Mouse (Mus musculus): Measurements from ENCODE around the gene Tmem53. TPM values are rescaled to one million over a fixed set of nuclear protein-coding genes. Genes with fewer than 3 reads are reported as not detected.

The Tmem53 gene
- polyA plus RNA-seq (2015; fragmentation: Nextera tagmentation; extraction: Ambion mirVana) = 6.7 and 9.9 TPM in 2 replicates

DNA sequence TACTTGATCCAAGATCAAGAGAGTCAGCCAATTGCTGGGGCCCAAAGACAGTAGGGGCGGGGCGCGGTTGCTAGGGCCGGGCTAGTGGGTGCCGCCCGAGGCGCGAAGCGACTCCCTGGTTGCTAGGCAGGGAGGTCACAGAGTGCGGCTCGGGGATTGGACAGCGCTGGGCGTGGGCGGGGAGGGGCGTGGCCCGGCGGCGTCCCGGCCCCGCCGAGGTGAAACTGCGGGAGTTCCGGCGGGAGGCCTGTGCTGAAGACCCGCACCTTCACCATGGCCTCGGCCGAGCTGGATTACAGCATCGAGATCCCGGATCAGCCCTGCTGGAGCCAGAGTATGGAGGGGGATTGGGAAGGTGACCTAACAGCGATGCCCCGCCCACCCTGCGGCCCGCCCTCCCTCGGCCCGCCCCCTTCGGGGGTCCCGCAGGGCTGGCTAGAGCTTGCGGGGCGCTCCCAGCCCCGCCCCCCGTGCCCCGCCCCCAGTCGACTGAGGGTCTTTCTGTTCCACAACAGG is at the start of gene Tmem53, which contains the start of gene Armh1:
Gene Tmem53, plus strand, starts transcription at position 151 of the 516 bp plus-strand sequence.
Gene Armh1, minus strand, starts transcription at position 325 of the 516 bp plus-strand sequence.
- peak; percentile 100 for ATAC-seq (ENCODE audit: insufficient read depth)
- peak within 1 kb of the TSS; percentile 76 for H3K27ac ChIP-seq (replicated peaks)
- H3K9me3 ChIP-seq (replicated peaks) = no peaks in the 10 kb centered on the region
- 0% methylated on average over 43 of the region's 43 CpGs for WGBS (ENCODE audit: insufficient replicate concordance)
- peak within 1 kb of the TSS; percentile 91 for H3K4me2 ChIP-seq
- peak within 1 kb of the TSS; percentile 66 for H3K9ac ChIP-seq
- no peaks in the 10 kb centered on the region for H3K36me3 ChIP-seq (replicated peaks)
- H3K4me1 ChIP-seq (replicated peaks) = peaks cover 40% of the 10 kb centered on the region
- peaks cover 10% of the 10 kb centered on the region; the same call in 1 of the 2 replicates for H3K27me3 ChIP-seq
- H3K4me3 ChIP-seq (replicated peaks) = peak within 1 kb of the TSS; percentile 74

DNA sequence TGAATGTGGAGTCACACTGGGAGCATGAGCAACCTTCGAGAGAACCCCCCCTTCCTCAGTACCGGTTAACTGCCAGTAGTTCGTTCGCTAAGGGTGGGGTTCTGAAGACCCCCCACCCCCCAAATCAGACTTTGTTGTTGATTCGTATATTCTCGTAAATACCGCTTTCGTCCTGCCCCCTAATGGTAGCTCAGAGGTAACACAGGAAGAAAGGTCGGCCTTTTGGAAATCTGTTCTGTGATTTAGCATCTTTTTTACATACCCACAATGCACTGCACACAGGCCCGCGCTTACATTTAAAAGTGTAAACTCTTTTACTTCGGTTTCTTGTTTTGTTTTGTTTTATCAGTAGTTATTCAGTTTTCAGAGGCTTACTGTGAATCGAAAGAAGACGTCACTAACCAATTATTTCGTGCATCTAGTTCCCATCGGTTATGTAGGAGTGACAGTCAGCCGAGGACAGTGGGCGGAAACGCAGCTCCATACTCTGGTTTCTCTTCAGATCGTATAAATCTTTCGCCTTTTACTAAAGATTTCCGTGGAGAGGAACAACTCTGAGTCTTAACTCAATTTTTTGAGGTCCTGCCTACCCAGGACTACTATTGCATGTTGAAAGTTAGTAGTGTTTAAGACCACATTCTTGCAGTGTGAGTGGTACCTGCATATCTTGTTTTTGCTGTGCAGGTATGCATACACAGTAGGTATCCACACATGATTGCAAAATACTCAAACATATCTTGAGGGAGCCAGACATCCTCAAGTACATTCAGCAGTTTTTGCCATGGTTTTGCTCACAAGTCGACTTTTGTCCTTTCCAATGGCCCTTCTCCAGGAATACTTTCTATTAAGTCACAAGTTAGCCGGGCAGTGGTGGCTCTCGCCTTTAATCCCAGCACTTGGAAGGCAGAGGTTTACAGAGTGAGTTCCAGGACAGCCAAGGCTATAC is 49.4 kb upstream of the Tmem53 start:
- Histone ChIP-seq H3K4me3 (replicated peaks) (peak overlapping the region; percentile 23), H3K27me3 (no peaks in the 10 kb centered on the region), H3K9me3 (replicated peaks) (no peaks in the 10 kb centered on the region), H3K4me1 (replicated peaks) (0 out of 2 replicates have a peak, but pooled peaks cover 4% of the 10 kb centered on the region), H3K27ac (replicated peaks) (no peak overlapping the region), H3K4me2 (peak overlapping the region; percentile 48), H3K9ac (0 out of 2 replicates have a peak overlapping the region, but pooled peaks have one; percentile 15), H3K36me3 (replicated peaks) (no peaks in the 10 kb centered on the region)
- under 1% methylated on average over 25 of the region's 25 CpGs for WGBS (ENCODE audit: insufficient replicate concordance)
- peak; percentile 88 for ATAC-seq (ENCODE audit: insufficient read depth)

DNA sequence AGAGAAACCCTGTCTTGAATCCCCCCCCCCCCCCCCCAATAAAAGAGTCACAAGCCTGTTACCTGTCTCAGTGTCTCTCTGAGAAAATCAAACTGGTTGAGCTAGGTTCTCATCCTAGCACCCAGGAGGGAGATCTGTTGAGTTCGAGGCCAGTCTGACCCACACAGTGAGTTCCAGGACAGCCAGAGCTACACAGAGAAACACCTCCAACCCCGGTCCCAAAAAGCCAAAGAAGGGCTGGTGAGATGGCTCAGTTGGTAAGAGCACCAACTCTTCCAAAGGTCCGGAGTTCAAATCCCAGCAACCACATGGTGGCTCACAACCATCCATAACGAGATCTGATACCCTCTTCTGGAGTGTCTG is 48.8 kb upstream of the Tmem53 start:
- H3K27me3 ChIP-seq = no peaks in the 10 kb centered on the region
- H3K4me2 ChIP-seq = 0 out of 2 replicates have a peak overlapping the region, but pooled peaks have one; percentile 48
- ATAC-seq (ENCODE audit: insufficient read depth) = no peak
- no peaks in the 10 kb centered on the region for H3K9me3 ChIP-seq (replicated peaks)
- 0 out of 2 replicates have a peak, but pooled peaks cover 4% of the 10 kb centered on the region for H3K4me1 ChIP-seq (replicated peaks)
- WGBS (ENCODE audit: insufficient replicate concordance) = 44% methylated on average over 4 of the region's 4 CpGs
- no peak overlapping the region for H3K9ac ChIP-seq
- H3K36me3 ChIP-seq (replicated peaks) = no peaks in the 10 kb centered on the region
- no peak overlapping the region for H3K4me3 ChIP-seq (replicated peaks)
- H3K27ac ChIP-seq (replicated peaks) = no peak overlapping the region

DNA sequence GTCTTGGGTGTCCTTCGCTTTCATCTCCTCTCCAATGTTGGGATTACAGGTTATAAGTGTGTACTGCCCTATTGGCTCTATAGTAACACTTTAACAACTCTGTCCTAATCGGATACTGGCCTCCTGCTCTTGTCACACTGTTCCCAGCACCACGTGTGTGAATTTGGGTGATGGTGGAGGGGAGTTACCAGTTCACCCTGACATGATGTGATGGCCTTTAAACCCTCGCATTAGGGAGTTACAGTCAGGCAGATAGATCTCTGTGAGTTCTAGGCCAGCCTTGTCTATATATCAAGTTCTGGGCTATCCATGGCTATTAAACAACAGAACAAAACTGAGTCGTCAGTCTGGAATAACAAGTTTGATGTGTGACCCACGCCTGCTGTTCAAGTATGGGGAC is 42.2 kb upstream of the Tmem53 start:
- 71% methylated on average over 6 of the region's 6 CpGs for WGBS (ENCODE audit: insufficient replicate concordance)

DNA sequence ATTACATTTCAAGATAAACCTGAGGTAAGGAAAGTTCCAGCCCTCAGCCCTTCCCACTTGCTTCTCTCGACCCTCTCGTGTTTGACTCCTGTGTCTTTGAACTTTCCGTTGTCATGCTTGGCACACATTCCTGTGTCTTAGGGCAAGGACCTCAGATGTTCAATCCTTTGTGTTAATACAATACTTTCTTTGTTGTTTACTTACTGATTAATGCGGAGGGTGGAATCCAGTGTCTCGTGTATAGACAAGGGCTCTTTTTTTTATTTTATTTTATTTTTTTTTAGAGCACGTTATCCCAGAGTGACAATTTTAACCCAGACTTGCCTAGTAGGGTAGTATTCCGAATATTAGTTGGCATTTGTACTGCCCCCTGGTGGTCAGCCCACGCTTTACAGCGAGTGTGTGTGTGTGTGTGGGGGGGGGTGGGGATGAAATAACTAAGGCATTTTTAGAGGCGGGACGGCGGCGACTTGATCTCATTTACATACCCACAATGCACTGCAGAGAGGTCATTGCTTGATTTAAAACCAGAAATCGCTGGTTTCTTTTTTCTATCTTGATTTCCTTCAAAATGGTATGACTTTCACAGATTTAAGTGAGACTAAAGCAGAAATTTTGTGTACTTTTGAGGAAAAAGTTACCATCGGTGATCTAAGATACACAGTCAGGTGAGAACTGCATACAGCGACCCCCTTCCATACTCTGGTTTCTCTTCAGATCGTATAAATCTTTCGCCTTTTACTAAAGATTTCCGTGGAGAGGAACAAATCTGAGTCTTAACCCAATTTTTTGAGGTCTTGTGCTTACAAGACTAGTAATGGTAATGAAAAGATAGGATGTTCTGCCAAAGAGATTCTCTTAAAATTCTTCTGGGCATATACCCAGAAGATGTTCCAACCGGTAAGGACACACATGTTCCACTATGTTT is 41.3 kb upstream of the Tmem53 start:
- H3K4me2 ChIP-seq = peak overlapping the region; percentile 32
- no peak overlapping the region for H3K4me3 ChIP-seq (replicated peaks)
- no peak overlapping the region for H3K9ac ChIP-seq
- H3K9me3 ChIP-seq (replicated peaks) = no peaks in the 10 kb centered on the region
- H3K27ac ChIP-seq (replicated peaks) = no peak overlapping the region
- ATAC-seq (ENCODE audit: insufficient read depth) = peak; percentile 74
- 4% methylated on average over 20 of the region's 20 CpGs for WGBS (ENCODE audit: insufficient replicate concordance)
- no peaks in the 10 kb centered on the region for H3K27me3 ChIP-seq
- H3K4me1 ChIP-seq (replicated peaks) = no peaks in the 10 kb centered on the region; the same call in 1 of the 2 replicates
- no peaks in the 10 kb centered on the region for H3K36me3 ChIP-seq (replicated peaks)

More for the DNA sequence above, 42.2 kb upstream of the Tmem53 start:
- Histone ChIP-seq H3K27ac (replicated peaks) (no peak overlapping the region), H3K4me1 (replicated peaks) (no peaks in the 10 kb centered on the region; the same call in 1 of the 2 replicates), H3K36me3 (replicated peaks) (no peaks in the 10 kb centered on the region), H3K4me2 (no peak overlapping the region), H3K9me3 (replicated peaks) (no peaks in the 10 kb centered on the region), H3K27me3 (no peaks in the 10 kb centered on the region), H3K4me3 (replicated peaks) (no peak overlapping the region), H3K9ac (no peak overlapping the region)
- no peak for ATAC-seq (ENCODE audit: insufficient read depth)

DNA sequence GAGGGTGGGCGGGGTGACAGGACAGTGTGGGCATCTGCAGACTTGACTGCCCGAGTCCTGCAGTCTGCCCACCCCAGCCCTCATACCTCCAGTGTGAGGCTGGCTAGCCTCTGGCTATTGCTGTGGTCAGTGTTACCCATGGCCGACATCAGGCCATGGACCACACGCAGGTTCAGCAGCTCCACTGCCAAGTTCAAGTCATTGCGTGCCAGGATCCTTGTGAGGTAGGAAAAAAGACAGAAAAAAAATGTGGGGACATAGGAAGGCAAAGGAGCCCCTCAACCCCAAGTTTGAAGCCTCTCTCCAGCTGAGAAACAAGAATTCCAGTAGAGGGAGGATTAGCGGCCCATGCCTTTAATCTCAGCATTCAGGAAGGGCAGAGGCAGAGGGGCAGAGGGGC is 37.5 kb upstream of the Tmem53 start:
- WGBS (ENCODE audit: insufficient replicate concordance) = 69% methylated on average over 6 of the region's 6 CpGs

DNA sequence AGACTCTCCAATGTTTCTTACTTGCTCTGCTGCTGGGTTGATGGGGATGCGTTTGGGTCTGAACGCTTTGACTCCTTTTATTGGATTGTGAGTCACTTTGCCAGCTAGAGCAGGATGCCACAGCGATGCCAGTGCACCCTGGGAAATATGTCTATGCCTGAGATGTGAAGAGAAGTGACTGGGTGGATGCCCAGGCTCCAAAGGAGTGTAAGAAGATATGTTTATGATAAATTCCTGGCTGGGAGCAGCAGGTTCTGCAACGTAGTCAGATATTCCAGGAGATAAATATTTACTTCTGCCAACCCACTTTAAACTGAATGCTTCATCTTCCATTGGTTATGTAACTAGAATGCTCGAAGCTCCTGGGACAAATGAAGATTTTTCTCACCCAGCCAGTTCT is 34.7 kb upstream of the Tmem53 start:
- H3K4me1 ChIP-seq (replicated peaks) = peaks cover 4% of the 10 kb centered on the region; the same call in 1 of the 2 replicates
- no peak for ATAC-seq (ENCODE audit: insufficient read depth)
- H3K4me3 ChIP-seq (replicated peaks) = no peak overlapping the region
- no peaks in the 10 kb centered on the region for H3K9me3 ChIP-seq (replicated peaks)
- H3K36me3 ChIP-seq (replicated peaks) = no peaks in the 10 kb centered on the region
- 65% methylated on average over 5 of the region's 5 CpGs for WGBS (ENCODE audit: insufficient replicate concordance)
- no peak overlapping the region for H3K4me2 ChIP-seq
- H3K27me3 ChIP-seq = no peaks in the 10 kb centered on the region
- no peak overlapping the region for H3K9ac ChIP-seq
- no peak overlapping the region for H3K27ac ChIP-seq (replicated peaks)

More for the DNA sequence above, 37.5 kb upstream of the Tmem53 start:
- H3K36me3 ChIP-seq (replicated peaks) = no peaks in the 10 kb centered on the region
- no peak overlapping the region for H3K4me2 ChIP-seq
- no peak for ATAC-seq (ENCODE audit: insufficient read depth)
- H3K27ac ChIP-seq (replicated peaks) = no peak overlapping the region
- no peaks in the 10 kb centered on the region for H3K27me3 ChIP-seq
- no peaks in the 10 kb centered on the region for H3K9me3 ChIP-seq (replicated peaks)
- peaks cover 4% of the 10 kb centered on the region; the same call in 1 of the 2 replicates for H3K4me1 ChIP-seq (replicated peaks)
- H3K9ac ChIP-seq = no peak overlapping the region
- H3K4me3 ChIP-seq (replicated peaks) = no peak overlapping the region

DNA sequence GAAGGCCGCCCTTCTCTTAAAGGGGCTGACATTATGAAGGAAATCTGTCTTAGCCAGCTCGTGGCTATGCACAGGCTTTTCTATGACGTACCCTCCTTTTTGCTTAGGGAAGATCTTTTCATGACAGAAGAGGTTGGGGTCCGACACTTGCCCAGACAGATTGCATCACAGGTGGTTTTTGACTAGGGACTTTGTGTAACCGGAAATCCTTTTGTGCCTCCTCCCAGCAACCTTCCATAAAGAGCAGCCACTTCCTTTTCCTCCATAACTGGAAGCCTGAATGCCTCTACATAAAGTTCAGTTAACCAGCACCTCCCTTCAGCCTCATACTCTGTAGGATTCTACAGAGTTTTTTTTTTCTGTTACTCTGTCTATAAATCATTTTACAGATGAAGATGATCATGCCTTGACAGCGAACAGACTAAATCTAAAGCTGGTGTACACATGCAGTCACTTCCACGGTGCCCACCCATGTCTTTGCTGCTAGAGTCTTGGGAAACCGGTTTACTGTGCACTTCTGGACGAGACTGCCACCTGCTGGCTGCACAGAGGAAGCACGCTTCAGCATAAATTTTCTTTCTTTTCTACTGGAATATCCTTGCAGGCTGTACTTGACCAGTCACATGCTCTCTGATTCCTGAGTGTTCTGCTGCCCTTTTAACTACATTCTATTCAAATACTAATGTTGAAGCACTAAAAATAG is 33.1 kb upstream of the Tmem53 start:
- Histone ChIP-seq H3K36me3 (replicated peaks) (no peaks in the 10 kb centered on the region), H3K4me1 (replicated peaks) (peaks cover 4% of the 10 kb centered on the region; the same call in 1 of the 2 replicates), H3K9ac (no peak overlapping the region), H3K4me3 (replicated peaks) (no peak overlapping the region), H3K9me3 (replicated peaks) (no peaks in the 10 kb centered on the region), H3K4me2 (no peak overlapping the region), H3K27me3 (no peaks in the 10 kb centered on the region), H3K27ac (replicated peaks) (no peak overlapping the region)
- 13% methylated on average over 10 of the region's 10 CpGs for WGBS (ENCODE audit: insufficient replicate concordance)
- ATAC-seq (ENCODE audit: insufficient read depth) = no peak

DNA sequence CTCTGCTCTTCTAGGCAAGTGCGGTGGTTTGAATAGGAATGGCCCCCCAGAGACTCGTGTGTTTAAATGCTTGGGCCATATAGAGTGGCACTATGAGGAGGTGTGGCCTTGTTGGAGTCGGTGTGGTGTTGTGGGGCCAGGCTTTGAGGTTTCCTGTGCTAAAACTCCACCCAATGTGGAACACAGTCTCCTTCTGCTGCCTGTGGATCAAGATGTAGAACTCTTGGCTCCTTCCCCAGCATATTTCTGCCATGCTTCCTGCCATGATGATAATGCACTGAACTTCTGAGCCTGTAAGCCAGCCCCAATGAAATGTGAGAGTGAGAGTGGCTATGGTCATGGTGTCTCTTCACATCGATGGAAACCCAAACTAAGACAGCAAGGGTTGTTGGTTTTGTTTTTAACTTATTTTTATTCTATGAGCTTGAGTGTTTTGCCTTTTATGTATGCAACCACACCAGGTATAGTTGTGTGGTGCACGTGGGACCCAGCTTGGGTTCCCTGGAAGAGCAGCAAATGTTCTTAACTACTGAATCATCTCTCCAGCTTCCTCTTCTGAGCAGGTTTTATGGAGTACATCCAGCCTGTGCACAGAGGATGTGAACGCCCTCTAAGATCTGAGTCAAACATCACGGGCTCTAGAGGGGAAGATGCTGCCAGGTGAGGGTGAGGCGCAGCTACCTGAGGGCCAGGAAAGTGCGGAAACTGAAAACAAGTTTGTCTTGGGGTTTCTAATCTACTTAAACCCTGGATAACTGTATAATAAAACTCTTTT is 30.8 kb upstream of the Tmem53 start:
- Histone ChIP-seq H3K4me1 (replicated peaks) (peaks cover 4% of the 10 kb centered on the region; the same call in 1 of the 2 replicates), H3K4me2 (no peak overlapping the region), H3K27ac (replicated peaks) (no peak overlapping the region), H3K9me3 (replicated peaks) (no peaks in the 10 kb centered on the region), H3K27me3 (no peaks in the 10 kb centered on the region), H3K9ac (no peak overlapping the region), H3K36me3 (replicated peaks) (no peaks in the 10 kb centered on the region), H3K4me3 (replicated peaks) (no peak overlapping the region)
- ATAC-seq (ENCODE audit: insufficient read depth) = no peak
- 52% methylated on average over 9 of the region's 9 CpGs for WGBS (ENCODE audit: insufficient replicate concordance)
